Mouse (Mus musculus) left cerebral cortex, postnatal 4 days (tissue): ENCODE results near the gene St6galnac3. TPM values are rescaled to one million over a fixed set of nuclear protein-coding genes. Genes with fewer than 3 reads are reported as not detected.

Experiments used
- DNase-seq: peaks from one replicate; pipeline ENCODE4 v3.0.0-alpha.2; 2022
- intact Hi-C: fragments of 180-260 bp; cut with DNase I; formaldehyde crosslinking; loops from one replicate; pipeline ENCODE4 v1.15.1; 2025
- total RNA-seq, 2 experiments: library from RNA; stranded (reverse); gene quantifications; 2 replicates each; pipeline ENCODE4 v1.2.3; 2021

St6galnac3 gene
- total RNA-seq, 2 experiments from 2014 or later = 20.4 to 21.2 TPM

DNA sequence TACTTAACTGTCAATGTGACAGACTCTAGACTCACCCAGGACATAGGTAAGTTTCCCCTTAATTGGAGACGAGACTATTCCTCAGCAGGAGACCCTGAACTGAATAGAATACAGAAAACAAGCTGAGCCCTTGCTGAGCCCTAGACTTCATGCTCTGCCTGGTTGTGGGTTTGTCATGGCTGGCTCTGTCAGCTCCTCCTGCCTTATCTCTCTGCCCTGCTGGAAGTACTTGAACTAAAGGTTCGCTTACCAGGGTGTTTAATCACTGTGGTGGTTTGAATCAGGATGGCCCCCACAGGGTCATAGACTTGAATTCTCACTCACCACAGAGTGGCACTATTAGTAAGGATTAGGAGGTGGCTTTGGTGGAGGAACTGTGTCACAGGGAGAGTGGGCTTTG lies 125.8 kb downstream of the St6galnac3 start:
- no peak for DNase-seq
- intact Hi-C loops = no loop called here

DNA sequence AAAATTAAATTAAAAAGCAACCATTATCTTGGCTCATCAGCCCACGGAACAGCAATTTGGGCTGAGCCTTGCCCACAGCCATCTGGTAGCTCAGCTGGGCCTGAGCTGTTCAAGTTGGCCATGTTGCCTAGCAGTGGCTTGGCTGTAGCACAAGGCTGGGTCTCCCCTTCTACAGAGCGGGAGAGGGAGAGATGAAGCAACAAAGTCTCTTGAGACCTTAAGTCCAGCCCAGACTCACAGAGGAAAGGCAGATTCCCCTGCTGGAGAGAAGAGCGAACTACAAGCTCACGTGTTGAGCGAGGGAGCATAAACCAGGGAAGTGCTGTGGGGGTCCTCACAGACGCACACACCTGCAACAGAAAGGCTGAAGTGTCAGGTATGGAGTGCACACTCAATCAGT lies 126.3 kb downstream of the St6galnac3 start:
- intact Hi-C loops = no loop called here
- peak; percentile 74 for DNase-seq

DNA sequence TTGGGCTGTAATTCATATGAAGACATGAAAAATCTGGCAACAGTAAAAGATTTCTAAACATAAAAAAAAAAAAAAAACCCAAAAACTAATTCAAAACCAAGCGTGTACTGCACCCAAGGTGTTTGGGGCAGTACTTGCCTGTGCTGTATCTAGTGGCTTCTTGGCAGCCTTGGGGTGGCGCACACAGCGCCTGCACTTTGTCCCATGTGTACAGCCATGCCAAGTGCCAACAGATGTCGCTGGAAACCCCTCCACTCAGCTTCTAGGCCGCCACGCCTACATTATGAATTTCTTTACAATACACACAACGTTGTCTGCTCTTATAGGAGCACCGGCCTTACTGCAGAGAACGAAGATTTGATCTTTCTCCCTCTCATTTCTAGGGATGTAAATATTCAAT lies 130.4 kb downstream of the St6galnac3 start:
- peak; percentile 36 for DNase-seq
- intact Hi-C loops = no loop called here

DNA sequence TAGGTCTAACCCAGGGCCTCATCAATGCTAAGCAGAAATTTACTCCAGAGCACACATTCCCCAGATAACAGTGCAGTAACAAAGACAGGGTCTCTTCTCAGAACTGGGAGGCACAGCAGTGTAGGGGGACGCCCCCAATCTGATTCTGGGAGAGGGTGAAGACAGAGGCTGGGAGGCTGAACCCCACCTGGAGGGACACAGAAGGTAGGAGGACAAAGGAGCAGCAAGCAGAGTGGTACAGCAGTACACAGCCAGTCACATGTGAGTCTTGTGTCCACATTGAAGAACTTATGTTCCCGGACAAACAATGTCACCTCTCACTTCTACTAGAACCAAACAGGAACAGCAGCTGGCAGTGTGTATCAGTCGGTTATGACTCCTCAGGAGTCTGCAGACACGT lies 131.0 kb downstream of the St6galnac3 start:
- no peak for DNase-seq
- intact Hi-C loops = no loop called here

DNA sequence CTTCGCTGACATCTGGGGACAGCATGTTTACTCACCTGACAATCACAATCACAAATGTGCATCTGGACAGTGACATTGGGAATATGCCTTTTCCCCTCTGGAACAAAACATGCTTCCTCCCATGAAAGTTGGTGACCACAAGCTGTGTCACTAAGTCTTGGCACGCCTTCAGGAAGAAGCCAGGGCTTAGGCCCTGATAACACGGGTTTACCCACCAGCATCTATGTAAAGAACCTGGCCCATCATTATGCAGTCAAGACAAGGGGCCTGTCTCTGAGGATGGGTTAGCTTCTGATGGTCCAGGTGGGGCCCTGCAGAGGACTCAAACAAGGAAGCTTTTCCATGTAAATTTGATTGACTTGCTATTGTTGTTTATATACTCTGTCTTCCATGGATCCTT lies 131.9 kb downstream of the St6galnac3 start:
- DNase-seq = no peak
- intact Hi-C loops = no loop called here

DNA sequence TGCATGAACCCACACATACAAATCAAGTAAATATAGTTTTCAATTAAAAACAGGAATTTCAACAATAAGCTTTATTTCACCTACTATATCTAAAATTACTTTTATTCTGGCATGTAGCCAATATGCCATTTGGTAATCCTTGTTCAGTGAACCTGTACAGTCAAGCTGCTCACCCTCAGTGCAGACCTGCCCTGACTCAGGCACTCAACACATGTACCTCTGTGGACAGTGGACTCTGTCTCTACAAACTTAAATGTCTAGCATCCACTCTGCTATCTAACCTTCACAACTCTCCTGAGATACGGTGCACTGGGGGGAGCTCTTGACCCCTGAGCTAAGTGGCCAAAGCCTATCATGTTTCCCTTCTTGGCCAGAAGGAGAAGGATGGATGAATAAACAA lies 137.4 kb downstream of the St6galnac3 start:
- intact Hi-C loops = no loop called here
- DNase-seq = no peak

DNA sequence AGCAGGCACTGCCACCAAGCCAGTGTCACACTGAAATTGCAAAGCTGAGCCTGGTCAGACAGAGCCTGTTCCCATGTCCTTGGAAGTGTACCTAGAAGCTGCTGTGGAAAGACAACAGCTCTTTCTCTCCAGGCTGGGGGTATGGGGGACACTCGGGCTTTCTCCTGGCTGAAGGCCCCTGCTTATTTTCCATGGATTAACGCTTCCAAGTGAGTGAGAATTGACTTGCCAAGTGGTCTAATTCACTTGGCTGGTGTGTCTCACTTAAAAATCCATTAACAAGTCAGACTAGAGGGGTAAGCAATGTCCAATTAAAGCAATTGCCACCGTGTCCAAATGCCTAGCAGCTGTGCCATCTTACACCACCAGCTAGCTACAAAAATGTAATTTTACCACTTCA lies 140.1 kb downstream of the St6galnac3 start:
- intact Hi-C loops = no loop called here
- DNase-seq = peak; percentile 40

DNA sequence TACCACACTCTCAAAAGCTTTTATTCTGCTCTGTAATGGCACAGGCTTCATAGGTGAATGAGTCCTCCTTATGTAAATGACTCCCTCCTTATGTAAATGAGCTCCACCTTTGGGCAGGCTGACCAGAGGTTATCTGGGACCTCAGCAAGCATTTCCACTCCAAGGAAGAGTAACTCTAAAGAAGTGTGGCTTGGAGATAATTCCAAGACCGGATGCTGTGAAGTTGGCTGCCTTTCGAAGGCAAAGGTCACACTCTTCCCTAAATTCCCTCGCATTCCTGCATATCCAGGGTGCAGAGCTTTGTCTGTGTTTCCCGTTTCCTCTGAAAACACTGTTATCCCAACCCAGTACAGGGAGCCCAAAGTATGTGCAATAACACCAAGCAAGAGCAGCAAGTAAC lies 142.9 kb downstream of the St6galnac3 start:
- no peak for DNase-seq
- intact Hi-C loops = no loop called here

DNA sequence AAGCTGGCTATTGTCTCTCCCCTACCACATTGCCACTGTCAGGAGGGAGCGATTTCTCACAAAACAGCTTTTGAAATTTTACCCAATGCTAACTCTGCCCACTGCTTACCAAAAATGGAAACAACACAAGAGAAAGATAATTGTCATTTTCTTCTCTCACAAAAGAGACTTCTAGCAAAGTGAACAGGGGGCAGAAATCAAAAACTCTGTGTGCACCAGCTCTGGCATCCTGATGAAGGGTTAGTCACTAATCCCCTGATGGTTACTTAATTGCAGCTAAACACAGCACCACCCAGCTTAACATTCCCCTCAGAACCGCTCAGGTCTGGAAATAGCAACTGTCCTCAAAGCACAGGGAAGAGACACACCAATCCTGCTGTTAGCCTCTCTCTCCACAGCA lies 144.3 kb downstream of the St6galnac3 start:
- DNase-seq = no peak
- intact Hi-C loops = no loop called here

DNA sequence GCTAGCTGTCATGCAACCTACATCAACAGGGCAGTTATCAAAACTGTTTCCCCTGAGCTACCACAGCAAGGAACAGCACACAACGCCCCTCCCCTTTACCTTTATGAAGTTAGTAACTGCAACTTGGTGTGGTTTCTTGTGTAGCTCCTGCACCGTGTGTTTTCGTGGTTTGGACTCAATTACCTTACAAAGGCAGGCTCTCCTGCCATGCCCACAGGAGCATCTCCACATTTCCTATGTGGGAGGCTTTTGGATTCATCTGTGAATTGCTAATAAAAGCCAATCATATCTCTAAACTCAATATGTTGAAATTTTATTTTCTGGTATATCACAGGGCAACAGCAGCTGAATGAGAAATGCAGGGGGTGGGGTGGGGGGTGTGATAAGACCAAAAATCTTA lies 144.8 kb downstream of the St6galnac3 start:
- intact Hi-C loops = no loop called here
- DNase-seq = no peak

DNA sequence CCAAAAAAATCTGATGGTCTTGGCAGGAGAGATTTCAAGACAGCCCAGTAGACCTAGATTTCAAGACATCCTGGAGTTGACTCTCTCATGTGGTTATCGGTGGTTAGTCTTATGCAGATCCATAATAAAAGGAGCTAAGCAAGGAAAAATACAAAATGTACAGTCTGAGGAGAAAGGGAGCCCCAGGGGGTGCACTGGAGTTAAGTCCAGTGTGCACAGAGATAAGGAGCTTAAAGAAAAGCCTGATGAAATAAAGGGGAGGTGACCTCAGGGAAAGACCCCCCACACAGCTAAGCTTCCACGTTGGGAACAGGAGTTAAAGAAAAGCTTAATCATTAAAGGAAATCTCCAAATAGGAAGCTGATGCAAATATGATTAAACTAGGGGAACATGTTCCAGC lies 147.7 kb downstream of the St6galnac3 start:
- intact Hi-C loops = no loop called here
- DNase-seq = no peak

DNA sequence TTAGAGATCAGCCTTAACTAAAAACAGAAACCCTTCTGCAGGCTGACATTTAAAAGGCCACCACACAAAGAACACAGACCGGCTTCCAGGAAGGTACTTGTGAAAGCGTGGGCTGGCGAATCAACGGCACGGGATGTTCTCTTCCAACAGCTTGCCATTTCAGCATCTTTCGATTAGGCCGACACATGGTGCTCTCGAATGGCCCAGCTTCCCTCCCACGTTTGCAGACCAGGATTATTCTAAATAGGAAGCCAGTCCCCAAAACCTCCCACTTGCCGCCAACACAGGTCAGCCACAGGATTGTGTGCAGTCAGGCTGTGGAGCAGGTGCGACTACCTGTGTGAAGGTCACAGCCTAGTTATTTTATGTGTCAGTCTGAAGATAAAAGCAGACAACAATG lies 153.8 kb downstream of the St6galnac3 start:
- DNase-seq = no peak
- intact Hi-C loops = no loop called here

DNA sequence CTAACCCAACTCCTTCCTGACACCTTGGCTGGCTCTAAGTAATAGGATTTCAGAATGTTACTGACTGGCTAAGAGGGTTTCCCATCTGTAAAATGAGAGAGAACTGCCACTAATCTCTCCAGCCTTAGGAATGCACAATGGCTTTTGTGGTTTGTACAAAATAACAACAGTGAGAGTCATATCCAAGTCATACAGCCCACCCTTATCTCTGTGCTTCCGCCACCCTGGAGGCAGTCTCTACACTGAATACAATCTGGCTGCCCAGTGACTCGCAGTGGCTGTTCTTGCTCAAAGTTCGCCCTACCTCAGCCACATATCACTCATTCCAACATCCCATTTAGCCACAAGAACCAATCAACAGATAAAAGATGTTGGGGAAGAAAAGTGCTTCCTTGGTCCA lies 156.2 kb downstream of the St6galnac3 start:
- intact Hi-C loops = loop anchor here (10.0 kb wide), 1 partner anchor 804 kb away; no protein-coding TSS in a partner anchor
- DNase-seq = no peak

DNA sequence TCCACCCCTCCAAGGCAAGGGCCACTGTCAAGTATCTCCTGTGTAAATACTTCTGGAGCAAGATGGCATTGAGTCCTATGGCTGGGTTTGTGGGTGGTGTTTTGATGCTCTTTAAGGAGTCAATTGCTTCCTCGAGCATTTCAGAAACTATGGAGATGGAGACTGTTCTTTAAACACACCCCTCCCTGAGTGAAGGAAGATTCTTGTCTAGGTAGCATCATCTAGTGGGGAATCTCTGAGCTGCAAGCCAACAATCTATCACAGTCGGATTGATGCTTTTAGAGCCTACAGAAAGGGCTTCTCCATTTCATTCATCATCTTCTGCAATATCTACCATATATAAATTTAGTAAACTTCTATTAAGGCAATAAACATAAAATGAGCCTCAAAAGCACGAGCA lies 157.1 kb downstream of the St6galnac3 start:
- no peak for DNase-seq
- intact Hi-C loops = loop anchor here (10.0 kb wide), 1 partner anchor 803 kb away; no protein-coding TSS in a partner anchor

DNA sequence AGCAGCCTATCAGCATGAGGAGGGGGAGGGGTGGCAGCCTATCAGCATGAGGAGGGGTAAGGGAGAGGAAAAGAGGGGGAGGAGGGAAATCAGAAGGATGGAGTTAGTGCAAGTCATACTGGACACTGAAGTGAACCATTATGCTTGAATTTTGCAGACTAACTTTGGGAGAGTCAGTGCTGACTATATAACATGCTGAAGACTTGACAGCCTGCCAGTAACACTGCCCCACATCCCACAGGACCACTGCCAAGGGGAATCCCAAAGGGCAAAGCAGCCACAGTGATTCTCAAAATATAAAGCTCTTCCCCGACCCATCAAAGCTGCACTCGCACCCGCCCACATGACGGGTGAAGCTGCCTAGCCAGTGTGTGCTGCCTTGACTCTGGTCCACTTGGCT lies 157.5 kb downstream of the St6galnac3 start:
- intact Hi-C loops = loop anchor here (10.0 kb wide), 1 partner anchor 803 kb away; no protein-coding TSS in a partner anchor
- DNase-seq = peak; percentile 53

DNA sequence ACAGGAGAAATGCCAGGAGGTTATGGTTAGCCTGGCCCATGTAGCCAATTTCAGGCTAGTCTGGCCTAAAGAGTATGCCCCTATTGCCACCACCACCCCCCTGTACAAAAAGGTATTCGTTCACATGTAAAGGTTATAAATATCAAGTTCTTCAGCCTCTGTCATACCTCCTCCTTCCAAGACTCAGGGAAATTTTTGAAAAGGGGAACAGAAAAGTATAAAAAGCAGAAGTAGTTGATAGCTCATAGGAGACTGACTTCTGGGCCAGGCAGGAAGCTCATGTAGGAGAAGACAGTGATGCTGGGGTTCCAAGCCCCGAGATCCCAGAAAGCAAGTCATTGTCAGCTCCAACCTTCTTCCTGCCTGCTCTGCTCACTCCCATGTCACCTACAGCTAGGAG lies 158.9 kb downstream of the St6galnac3 start:
- intact Hi-C loops = loop anchor here (10.0 kb wide), 1 partner anchor 801 kb away; no protein-coding TSS in a partner anchor
- DNase-seq = no peak

DNA sequence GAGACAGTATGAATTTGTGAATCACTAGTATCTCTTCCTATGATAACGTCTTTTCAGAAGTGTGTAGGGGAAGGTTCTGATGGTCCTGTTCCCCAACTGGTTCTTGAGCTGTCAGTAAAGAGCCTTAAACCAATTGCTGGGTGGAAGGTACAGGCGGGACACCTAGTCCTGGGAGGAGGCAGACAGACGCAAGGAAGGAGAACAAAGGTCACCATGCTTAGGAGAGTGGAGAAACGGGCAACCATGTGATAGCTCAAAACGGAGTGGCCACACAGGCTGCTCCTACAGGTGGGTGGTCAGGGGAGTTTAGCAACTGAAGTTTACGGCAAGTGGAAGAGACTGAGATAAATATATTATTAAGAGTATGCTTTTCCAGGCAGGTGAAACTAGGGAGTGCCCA lies 164.1 kb downstream of the St6galnac3 start:
- intact Hi-C loops = loop anchor here (10.0 kb wide), 1 partner anchor 796 kb away; no protein-coding TSS in a partner anchor
- DNase-seq = no peak

DNA sequence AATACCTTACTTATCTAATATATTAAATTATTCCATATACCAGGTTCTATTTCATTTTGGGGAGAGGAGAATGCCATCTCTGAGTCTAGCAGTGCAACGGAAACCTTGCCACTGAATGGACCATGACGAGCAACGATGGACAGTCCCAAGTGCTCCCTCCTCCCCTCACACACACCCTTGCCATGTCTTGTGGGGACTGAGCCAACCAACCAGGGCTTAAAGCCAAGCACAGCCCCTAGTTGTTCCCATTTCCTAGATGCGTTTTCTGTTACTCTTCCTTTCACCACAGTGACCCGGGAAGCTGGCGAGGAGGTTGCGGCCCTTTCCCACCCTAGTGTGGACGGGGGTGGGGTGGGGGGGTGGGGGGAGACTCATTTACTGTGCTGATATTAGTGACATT lies 165.4 kb downstream of the St6galnac3 start:
- DNase-seq = peak; percentile 37
- intact Hi-C loops = no loop called here

DNA sequence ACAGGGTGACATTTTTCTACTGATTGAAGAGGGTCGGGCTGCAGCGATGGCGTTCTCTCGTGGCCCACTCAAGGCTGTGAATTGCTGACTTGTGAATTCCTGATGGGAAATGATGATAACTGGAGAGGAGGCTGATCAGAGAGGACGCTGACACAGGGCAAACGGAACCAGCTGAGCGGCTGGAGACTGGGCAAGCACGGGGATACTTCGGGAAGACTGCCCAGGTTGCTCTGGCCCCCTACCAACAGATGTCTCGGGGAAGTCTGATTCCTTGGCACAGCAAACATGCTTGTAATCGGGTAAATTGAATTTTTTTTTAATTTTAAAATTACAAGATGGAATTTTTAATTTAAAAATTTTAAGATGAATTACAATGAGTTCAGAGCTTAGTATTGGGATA lies 168.4 kb downstream of the St6galnac3 start:
- peak; percentile 75 for DNase-seq
- intact Hi-C loops = no loop called here

DNA sequence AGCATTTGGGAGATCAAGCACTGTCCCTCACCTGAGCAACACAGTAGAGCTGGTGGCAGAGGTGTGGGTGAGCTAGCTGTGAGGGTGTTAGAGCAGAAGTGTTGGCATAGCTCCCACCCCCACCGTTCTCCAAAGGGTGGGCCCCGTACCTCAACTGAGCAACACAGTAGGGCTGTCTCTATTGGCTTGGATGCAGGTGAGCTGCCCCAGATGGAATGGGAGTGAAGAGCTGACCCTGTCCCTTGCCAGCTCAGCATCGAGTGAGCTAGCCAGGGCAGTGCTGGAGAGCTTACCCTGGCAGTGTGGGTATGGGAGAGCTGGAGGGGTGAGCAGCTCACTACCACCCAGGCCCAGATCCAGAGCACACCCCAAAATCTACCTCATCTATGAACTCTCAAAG lies 171.3 kb downstream of the St6galnac3 start:
- no peak for DNase-seq
- intact Hi-C loops = no loop called here

DNA sequence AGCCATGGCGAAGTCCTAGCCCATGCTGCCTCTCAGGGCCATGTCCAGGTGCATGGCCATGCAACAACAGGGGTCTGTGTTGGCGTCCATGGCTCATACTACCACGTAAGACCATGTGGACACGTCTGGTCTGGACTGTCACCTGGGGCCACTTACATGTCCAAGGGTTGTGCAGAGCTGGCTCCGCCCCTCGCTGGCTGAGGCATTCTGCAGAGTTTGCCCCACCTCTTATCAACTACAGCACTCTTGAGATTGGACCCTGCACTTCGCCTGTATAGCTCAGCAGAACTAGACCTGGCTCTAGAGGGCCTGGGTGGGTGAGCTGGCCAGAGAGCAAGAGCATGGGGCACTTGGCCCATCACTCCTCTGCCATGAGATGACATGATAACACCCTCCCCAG lies 171.7 kb downstream of the St6galnac3 start:
- no peak for DNase-seq
- intact Hi-C loops = no loop called here

DNA sequence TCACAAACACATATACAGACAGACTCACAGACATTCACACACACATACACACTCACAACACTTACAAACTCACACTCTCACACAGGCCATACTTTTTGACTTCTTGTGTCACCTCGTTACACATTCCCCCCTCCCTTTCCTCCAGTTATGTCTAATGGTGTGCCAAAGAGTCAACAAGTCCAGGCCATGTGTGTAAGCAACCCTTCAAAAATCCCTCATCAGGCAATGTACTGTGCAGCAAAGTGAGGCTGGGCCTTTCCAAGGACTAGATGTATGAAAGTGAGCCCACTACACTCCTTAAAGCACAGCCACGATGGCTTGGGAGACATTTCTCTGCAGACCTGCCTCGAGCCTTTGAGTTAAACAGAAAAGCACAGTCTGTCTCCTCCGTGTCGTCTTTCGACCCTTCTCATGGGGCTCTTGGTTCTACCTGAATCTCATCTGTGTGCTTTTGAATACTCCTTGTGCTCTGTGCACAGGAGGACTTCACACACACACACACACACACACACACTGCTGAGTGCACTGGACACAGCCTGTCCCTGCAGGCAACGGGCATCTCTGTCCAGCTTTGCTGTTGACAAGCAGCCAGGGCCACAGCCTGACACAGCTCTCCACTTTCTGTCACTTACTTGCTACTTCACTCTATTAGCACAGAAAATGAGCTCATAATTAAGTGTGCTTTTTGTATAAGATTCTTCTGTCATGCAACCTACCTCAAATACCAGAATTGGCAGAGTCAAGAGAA lies 177.9 kb downstream of the St6galnac3 start:
- peak; percentile 46 for DNase-seq
- intact Hi-C loops = no loop called here

DNA sequence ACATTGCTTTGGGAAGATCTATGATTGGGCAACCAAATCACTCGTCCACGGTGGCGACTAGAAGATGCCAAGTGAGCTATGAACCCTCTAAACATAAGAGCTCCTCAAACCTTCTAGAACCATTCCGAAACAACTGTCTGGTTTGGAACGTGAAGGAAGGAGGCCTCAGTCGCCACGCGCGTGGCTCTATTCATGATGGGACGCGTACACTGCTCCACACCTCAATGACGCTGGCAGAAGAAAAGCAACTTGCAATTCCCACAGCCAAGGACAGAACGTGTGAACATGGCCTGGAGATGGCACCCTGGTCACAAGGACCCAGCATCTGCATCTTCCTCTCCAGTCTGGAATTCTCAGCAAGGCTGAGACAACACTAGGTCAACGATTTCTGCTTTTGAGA lies 185.1 kb downstream of the St6galnac3 start:
- DNase-seq = no peak
- intact Hi-C loops = no loop called here
